Mouse (Mus musculus) thymus, postnatal 0 days (tissue): Measurements from ENCODE around the gene Fgd6. TPM values are rescaled to one million over a fixed set of nuclear protein-coding genes. Genes with fewer than 3 reads are reported as not detected.

Experiments used
- DNase-seq: peaks from one replicate; pipeline ENCODE4 v3.0.0-alpha.2; 2015; ENCODE audit warnings: low spot score
- polyA plus RNA-seq: library from polyadenylated mRNA; unstranded; fragments of >200 nt; fragmentation: Nextera tagmentation; extraction: Ambion mirVana; gene quantifications from 2 replicates; pipeline ENCODE4 v1.2.1, GENCODE M21; 2015

Fgd6 gene
- polyA plus RNA-seq, 1 experiment from 2014 or later, result 1.5 TPM

GRCm38 (mm10) chr10:94090032-94090431, 54.2 kb downstream of the Fgd6 start:
- DNase-seq, result no peak

GRCm38 (mm10) chr10:94093534-94093933, 57.7 kb downstream of the Fgd6 start:
- DNase-seq, result no peak

- no peak for DNase-seq
Measured at GRCm38 (mm10) chr10:94095743-94096465, 60.1 kb downstream of the Fgd6 start.

- no peak for DNase-seq
Measured at GRCm38 (mm10) chr10:94097081-94097845, 61.5 kb downstream of the Fgd6 start.

- DNase-seq, result no peak
Measured at GRCm38 (mm10) chr10:94098100-94098499, 62.3 kb downstream of the Fgd6 start.

- DNase-seq, result no peak
Measured at GRCm38 (mm10) chr10:94105498-94105897, 69.7 kb downstream of the Fgd6 start.

GRCm38 (mm10) chr10:94107168-94107567, 71.4 kb downstream of the Fgd6 start:
- no peak for DNase-seq

GRCm38 (mm10) chr10:94107607-94108006, 71.8 kb downstream of the Fgd6 start:
- no peak for DNase-seq

- DNase-seq, result no peak
Measured at GRCm38 (mm10) chr10:94108791-94109190, 73.0 kb downstream of the Fgd6 start.

- no peak for DNase-seq
Measured at GRCm38 (mm10) chr10:94110834-94111754, 75.3 kb downstream of the Fgd6 start.

- no peak for DNase-seq
Measured at GRCm38 (mm10) chr10:94112207-94112606, 76.4 kb downstream of the Fgd6 start.

- peak; percentile 81 for DNase-seq
Measured at GRCm38 (mm10) chr10:94115893-94116599, 80.2 kb downstream of the Fgd6 start.

GRCm38 (mm10) chr10:94116781-94117340, 81.1 kb downstream of the Fgd6 start:
- no peak for DNase-seq

GRCm38 (mm10) chr10:94117916-94118315, 82.1 kb downstream of the Fgd6 start:
- no peak for DNase-seq

- DNase-seq, result no peak
Measured at GRCm38 (mm10) chr10:94118993-94119392, 83.2 kb downstream of the Fgd6 start.

- no peak for DNase-seq
Measured at GRCm38 (mm10) chr10:94120676-94121075, 84.9 kb downstream of the Fgd6 start.

- no peak for DNase-seq
Measured at GRCm38 (mm10) chr10:94122595-94122994, 86.8 kb downstream of the Fgd6 start.

GRCm38 (mm10) chr10:94123581-94123980, 87.8 kb downstream of the Fgd6 start:
- no peak for DNase-seq

- no peak for DNase-seq
Measured at GRCm38 (mm10) chr10:94124376-94124775, 88.6 kb downstream of the Fgd6 start.

- DNase-seq, result no peak
Measured at GRCm38 (mm10) chr10:94129680-94130119, 93.9 kb downstream of the Fgd6 start.

GRCm38 (mm10) chr10:94133081-94133480, 97.3 kb downstream of the Fgd6 start:
- no peak for DNase-seq
